Mouse (Mus musculus) testis, adult 2 months (tissue): ENCODE measurements at regions not wholly inside any gene's neighbourhood (a gene's known extent, or its start where the extent isn't known, plus 50 kb on each side); places are given as distances from the start of the nearest gene placed in this dataset.

Source experiments
- CTCF ChIP-seq: fragments of 200-500 bp; IDR thresholded peaks from 2 replicates; pipeline ENCODE4 v1.5.1; 2012; ENCODE audit warnings: low read depth, mild to moderate bottlenecking, inconsistent platforms, low read length, moderate library complexity; ENCODE audit not compliant: control insufficient read depth, insufficient read depth, insufficient replicate concordance
- POLR2A ChIP-seq: fragments of 200-500 bp; IDR thresholded peaks from 2 replicates; pipeline ENCODE4 v1.6.1; 2012; ENCODE audit warnings: low read depth, mild to moderate bottlenecking, inconsistent platforms, low read length, moderate library complexity; ENCODE audit not compliant: control insufficient read depth

DNA sequence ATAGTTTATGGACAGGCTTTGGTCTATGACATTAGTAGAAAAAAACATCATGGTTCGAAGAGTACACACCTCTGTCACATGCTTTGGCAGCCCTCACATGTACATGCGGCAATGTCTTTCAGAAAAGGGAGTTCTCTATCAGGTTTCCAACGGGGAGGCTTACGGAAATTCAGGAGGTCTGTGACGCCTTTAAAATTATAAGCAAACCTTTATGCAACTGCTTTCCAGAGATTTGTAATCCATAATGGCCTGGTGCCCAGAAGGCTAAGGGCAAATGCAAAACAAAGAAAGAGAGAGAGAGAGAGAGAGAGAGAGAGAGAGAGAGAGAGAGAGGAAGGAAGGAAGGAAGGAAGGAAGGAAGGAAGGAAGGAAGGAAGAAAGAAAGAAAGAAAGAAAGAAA lies 102.5 kb downstream of the Irs2 start:
- TF ChIP-seq CTCF (no peak), POLR2A (no peak)
